Mouse (Mus musculus): ENCODE measurements around the gene Tmem253.

The Tmem253 gene

GRCm38 (mm10) chr14:52009841-52010240 is 5.6 kb upstream of the Tmem253 start:
- H3K27me3 ChIP-seq (ENCODE audit: insufficient read depth, low read length), result no peaks in the 10 kb centered on the region
- TF ChIP-seq CTCF (conservative IDR thresholded peaks at IDR 0.05; ENCODE audit: low read length) (no peak), POU5F1 (IDR thresholded peaks at IDR 0.05; ENCODE audit: borderline replicate concordance, low read length) (no peak), NANOG (IDR thresholded peaks at IDR 0.05; ENCODE audit: borderline replicate concordance, low read length) (no peak)
- H3K36me3 ChIP-seq (ENCODE audit: insufficient read depth, low read length), result peaks cover 58% of the 10 kb centered on the region
- H3K4me1 ChIP-seq (replicated peaks; ENCODE audit: low read depth, low read length), result peaks cover 78% of the 10 kb centered on the region
- peak overlapping the region; percentile 78 for H3K4me3 ChIP-seq (replicated peaks; ENCODE audit: low read length)
- no peaks in the 10 kb centered on the region for H3K9me3 ChIP-seq (ENCODE audit: low read length)

GRCm38 (mm10) chr14:52010446-52011111 is 4.9 kb upstream of the Tmem253 start:
- Histone ChIP-seq H3K4me3 (replicated peaks; ENCODE audit: low read length) (peak overlapping the region; percentile 78), H3K4me1 (replicated peaks; ENCODE audit: low read depth, low read length) (peaks cover 76% of the 10 kb centered on the region), H3K9me3 (ENCODE audit: low read length) (no peaks in the 10 kb centered on the region), H3K27me3 (ENCODE audit: insufficient read depth, low read length) (no peaks in the 10 kb centered on the region), H3K36me3 (ENCODE audit: insufficient read depth, low read length) (peaks cover 55% of the 10 kb centered on the region)
- peak; percentile 38; the same call in 1 of the 2 replicates for TF ChIP-seq NANOG (IDR thresholded peaks at IDR 0.05; ENCODE audit: borderline replicate concordance, low read length)
- TF ChIP-seq CTCF (conservative IDR thresholded peaks at IDR 0.05; ENCODE audit: low read length), result no peak
- TF ChIP-seq POU5F1 (IDR thresholded peaks at IDR 0.05; ENCODE audit: borderline replicate concordance, low read length), result no peak

GRCm38 (mm10) chr14:52011683-52012082 is 3.8 kb upstream of the Tmem253 start:
- Histone ChIP-seq H3K4me1 (replicated peaks; ENCODE audit: low read depth, low read length) (peaks cover 76% of the 10 kb centered on the region), H3K4me3 (replicated peaks; ENCODE audit: low read length) (0 out of 2 replicates have a peak overlapping the region, but pooled peaks have one; percentile 78), H3K27me3 (ENCODE audit: insufficient read depth, low read length) (no peaks in the 10 kb centered on the region), H3K36me3 (ENCODE audit: insufficient read depth, low read length) (peaks cover 48% of the 10 kb centered on the region), H3K9me3 (ENCODE audit: low read length) (no peaks in the 10 kb centered on the region)
- TF ChIP-seq NANOG (IDR thresholded peaks at IDR 0.05; ENCODE audit: borderline replicate concordance, low read length) (no peak), CTCF (conservative IDR thresholded peaks at IDR 0.05; ENCODE audit: low read length) (no peak), POU5F1 (IDR thresholded peaks at IDR 0.05; ENCODE audit: borderline replicate concordance, low read length) (no peak)

GRCm38 (mm10) chr14:52012085-52012484 is 3.4 kb upstream of the Tmem253 start:
- Histone ChIP-seq H3K4me3 (replicated peaks; ENCODE audit: low read length) (peak overlapping the region; percentile 75; the same call in 1 of the 2 replicates), H3K27me3 (ENCODE audit: insufficient read depth, low read length) (no peaks in the 10 kb centered on the region), H3K9me3 (ENCODE audit: low read length) (no peaks in the 10 kb centered on the region), H3K4me1 (replicated peaks; ENCODE audit: low read depth, low read length) (peaks cover 76% of the 10 kb centered on the region), H3K36me3 (ENCODE audit: insufficient read depth, low read length) (peaks cover 48% of the 10 kb centered on the region)
- no peak for TF ChIP-seq CTCF (conservative IDR thresholded peaks at IDR 0.05; ENCODE audit: low read length)
- no peak for TF ChIP-seq POU5F1 (IDR thresholded peaks at IDR 0.05; ENCODE audit: borderline replicate concordance, low read length)
- no peak for TF ChIP-seq NANOG (IDR thresholded peaks at IDR 0.05; ENCODE audit: borderline replicate concordance, low read length)

- Histone ChIP-seq H3K27me3 (ENCODE audit: insufficient read depth, low read length) (no peaks in the 10 kb centered on the region), H3K4me3 (replicated peaks; ENCODE audit: low read length) (peak overlapping the region; percentile 75; the same call in 1 of the 2 replicates), H3K36me3 (ENCODE audit: insufficient read depth, low read length) (peaks cover 46% of the 10 kb centered on the region), H3K4me1 (replicated peaks; ENCODE audit: low read depth, low read length) (peaks cover 76% of the 10 kb centered on the region), H3K9me3 (ENCODE audit: low read length) (no peaks in the 10 kb centered on the region)
- no peak for TF ChIP-seq NANOG (IDR thresholded peaks at IDR 0.05; ENCODE audit: borderline replicate concordance, low read length)
- TF ChIP-seq CTCF (conservative IDR thresholded peaks at IDR 0.05; ENCODE audit: low read length), result no peak
- no peak for TF ChIP-seq POU5F1 (IDR thresholded peaks at IDR 0.05; ENCODE audit: borderline replicate concordance, low read length)
These were observed 2.9 kb upstream of the Tmem253 start for GRCm38 (mm10) chr14:52012553-52012952.

- peak overlapping the region; percentile 75 for H3K4me3 ChIP-seq (replicated peaks; ENCODE audit: low read length)
- H3K4me1 ChIP-seq (replicated peaks; ENCODE audit: low read depth, low read length), result peaks cover 80% of the 10 kb centered on the region
- H3K27me3 ChIP-seq (ENCODE audit: insufficient read depth, low read length), result no peaks in the 10 kb centered on the region
- no peak for TF ChIP-seq NANOG (IDR thresholded peaks at IDR 0.05; ENCODE audit: borderline replicate concordance, low read length)
- TF ChIP-seq POU5F1 (IDR thresholded peaks at IDR 0.05; ENCODE audit: borderline replicate concordance, low read length), result no peak
- no peak for TF ChIP-seq CTCF (conservative IDR thresholded peaks at IDR 0.05; ENCODE audit: low read length)
- H3K36me3 ChIP-seq (ENCODE audit: insufficient read depth, low read length), result peaks cover 50% of the 10 kb centered on the region
- no peaks in the 10 kb centered on the region for H3K9me3 ChIP-seq (ENCODE audit: low read length)
These were observed 2.3 kb upstream of the Tmem253 start for GRCm38 (mm10) chr14:52013021-52013610.

GRCm38 (mm10) chr14:52013771-52014219 is 1.7 kb upstream of the Tmem253 start:
- peaks cover 81% of the 10 kb centered on the region for H3K4me1 ChIP-seq (replicated peaks; ENCODE audit: low read depth, low read length)
- no peak for TF ChIP-seq POU5F1 (IDR thresholded peaks at IDR 0.05; ENCODE audit: borderline replicate concordance, low read length)
- H3K36me3 ChIP-seq (ENCODE audit: insufficient read depth, low read length), result peaks cover 50% of the 10 kb centered on the region

GRCm38 (mm10) chr14:52014271-52014760 is 1.1 kb upstream of the Tmem253 start:
- TF ChIP-seq POU5F1 (IDR thresholded peaks at IDR 0.05; ENCODE audit: borderline replicate concordance, low read length) (no peak), CTCF (conservative IDR thresholded peaks at IDR 0.05; ENCODE audit: low read length) (no peak), NANOG (IDR thresholded peaks at IDR 0.05; ENCODE audit: borderline replicate concordance, low read length) (no peak)
- peak overlapping the region; percentile 75 for H3K4me3 ChIP-seq (replicated peaks; ENCODE audit: low read length)

More at GRCm38 (mm10) chr14:52013771-52014219, 1.7 kb upstream of the Tmem253 start:
- no peaks in the 10 kb centered on the region for H3K9me3 ChIP-seq (ENCODE audit: low read length)
- H3K27me3 ChIP-seq (ENCODE audit: insufficient read depth, low read length), result no peaks in the 10 kb centered on the region
- H3K4me3 ChIP-seq (replicated peaks; ENCODE audit: low read length), result peak overlapping the region; percentile 75

More at GRCm38 (mm10) chr14:52014271-52014760, 1.1 kb upstream of the Tmem253 start:
- Histone ChIP-seq H3K27me3 (ENCODE audit: insufficient read depth, low read length) (no peaks in the 10 kb centered on the region), H3K4me1 (replicated peaks; ENCODE audit: low read depth, low read length) (peaks cover 81% of the 10 kb centered on the region), H3K36me3 (ENCODE audit: insufficient read depth, low read length) (peaks cover 47% of the 10 kb centered on the region), H3K9me3 (ENCODE audit: low read length) (no peaks in the 10 kb centered on the region)
